Mouse (Mus musculus) E14TG2a.4 (cell line): ENCODE measurements around the gene Ubxn2a.

Source experiments
- H3K27me3 ChIP-seq: 2 replicates; pipeline ENCODE4 v1.6.1; 2014; ENCODE audit warnings: low read length, control low read depth; ENCODE audit not compliant: insufficient read depth
- H3K36me3 ChIP-seq: 2 replicates; pipeline ENCODE4 v1.6.1; 2014; ENCODE audit warnings: low read length, control low read depth; ENCODE audit not compliant: insufficient read depth
- H3K4me1 ChIP-seq: replicated peaks from 2 replicates; pipeline ENCODE4 v1.6.1; 2014; ENCODE audit warnings: low read depth, low read length, control low read depth
- H3K4me3 ChIP-seq: replicated peaks from 2 replicates; pipeline ENCODE4 v1.5.1; 2014; ENCODE audit warnings: mild to moderate bottlenecking, low read length
- H3K9me3 ChIP-seq: 2 replicates; pipeline ENCODE4 v1.6.1; 2014; ENCODE audit warnings: low read length, control low read depth
- CTCF ChIP-seq: conservative IDR thresholded peaks from 2 replicates; pipeline ENCODE4 v1.5.1; 2014; ENCODE audit warnings: low read length
- NANOG ChIP-seq: IDR thresholded peaks from 2 replicates; pipeline ENCODE4 v1.6.1; 2014; ENCODE audit warnings: borderline replicate concordance, low read length, mixed read lengths
- POU5F1 ChIP-seq: IDR thresholded peaks from 2 replicates; pipeline ENCODE4 v1.6.1; 2014; ENCODE audit warnings: low read length, borderline replicate concordance

The Ubxn2a gene

DNA sequence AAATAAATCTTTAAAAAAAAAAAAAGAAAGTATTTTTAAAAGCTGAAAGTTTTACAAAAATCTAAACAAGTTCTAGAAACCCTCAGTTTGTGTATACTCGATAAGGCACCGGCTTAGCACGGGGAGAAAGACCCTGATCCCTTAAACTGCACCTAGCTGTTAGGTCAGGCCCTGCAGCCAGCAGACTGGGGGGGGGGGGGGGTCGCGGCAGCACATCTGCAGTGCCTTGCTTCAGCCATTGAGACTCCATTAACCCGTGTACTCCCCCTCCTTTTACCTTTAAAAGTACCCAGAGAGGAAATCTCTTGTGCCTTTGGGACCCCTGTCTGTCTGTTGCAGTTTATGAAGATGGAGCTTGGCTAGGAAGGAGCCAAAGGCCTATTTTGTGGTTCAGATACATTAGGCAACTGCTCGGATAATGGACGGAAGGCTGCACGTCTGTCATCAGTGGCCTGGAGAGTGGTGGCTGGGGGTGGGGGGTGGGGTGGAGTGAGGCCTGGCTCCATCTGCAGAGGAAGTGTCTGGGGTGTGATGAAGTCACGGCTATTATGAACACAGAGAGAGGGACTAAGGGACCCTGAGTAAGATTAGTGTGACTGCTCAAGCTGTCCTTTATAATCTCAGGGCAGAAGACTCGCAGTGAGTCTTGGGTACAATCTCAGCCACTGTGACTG, 48.1 kb downstream of the Ubxn2a start:
- peaks cover 37% of the 10 kb centered on the region for H3K4me1 ChIP-seq
- no peak for TF ChIP-seq NANOG
- TF ChIP-seq CTCF, result no peak
- TF ChIP-seq POU5F1, result no peak
- H3K27me3 ChIP-seq, result no peaks in the 10 kb centered on the region
- H3K4me3 ChIP-seq, result no peak overlapping the region
- peaks cover 25% of the 10 kb centered on the region for H3K36me3 ChIP-seq
- H3K9me3 ChIP-seq, result peaks cover 3% of the 10 kb centered on the region; the same call in 1 of the 2 replicates

DNA sequence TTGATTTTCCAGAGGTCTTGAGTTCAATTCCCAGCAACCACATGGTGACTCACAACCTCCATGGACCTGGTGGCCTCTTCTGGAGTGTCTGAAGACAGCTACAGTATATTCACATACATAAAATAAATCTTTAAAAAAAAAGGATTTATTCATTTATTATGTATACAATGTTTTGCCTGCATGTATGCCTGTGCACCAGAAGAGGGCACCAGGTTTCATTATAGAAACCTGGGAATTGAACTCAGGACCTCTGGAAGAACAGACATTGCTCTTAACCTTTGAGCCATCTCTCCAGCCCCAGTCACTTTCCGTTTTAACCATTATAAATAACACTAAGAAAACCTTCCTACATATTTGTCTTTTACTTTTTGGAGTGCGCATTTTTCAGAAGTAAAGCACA, 50.7 kb downstream of the Ubxn2a start:
- Histone ChIP-seq H3K4me3 (no peak overlapping the region), H3K9me3 (no peaks in the 10 kb centered on the region), H3K27me3 (no peaks in the 10 kb centered on the region), H3K36me3 (peaks cover 42% of the 10 kb centered on the region), H3K4me1 (peaks cover 35% of the 10 kb centered on the region)
- TF ChIP-seq CTCF (no peak), POU5F1 (no peak), NANOG (no peak)

DNA sequence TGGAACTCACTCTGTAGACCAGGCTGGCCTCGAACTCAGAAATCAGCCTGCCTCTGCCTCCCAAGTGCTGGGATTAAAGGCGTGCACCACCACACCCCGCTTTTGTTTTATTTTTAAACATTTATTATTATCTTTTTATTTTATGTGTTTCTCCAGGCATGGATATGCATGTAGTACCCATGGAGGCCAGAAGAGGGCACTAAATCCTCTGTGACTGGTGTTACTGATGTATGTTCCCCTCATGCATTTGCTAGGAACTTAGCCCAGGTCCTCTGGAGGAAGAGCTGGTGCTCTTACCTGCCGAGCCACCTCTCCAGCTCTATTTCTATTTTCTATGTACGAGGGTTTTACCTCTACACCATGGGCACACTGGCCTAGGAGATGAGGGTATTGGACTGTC, 51.3 kb downstream of the Ubxn2a start:
- H3K4me3 ChIP-seq, result no peak overlapping the region
- TF ChIP-seq CTCF, result peak; percentile 67
- TF ChIP-seq POU5F1, result no peak
- no peak for TF ChIP-seq NANOG
- peaks cover 36% of the 10 kb centered on the region for H3K4me1 ChIP-seq

DNA sequence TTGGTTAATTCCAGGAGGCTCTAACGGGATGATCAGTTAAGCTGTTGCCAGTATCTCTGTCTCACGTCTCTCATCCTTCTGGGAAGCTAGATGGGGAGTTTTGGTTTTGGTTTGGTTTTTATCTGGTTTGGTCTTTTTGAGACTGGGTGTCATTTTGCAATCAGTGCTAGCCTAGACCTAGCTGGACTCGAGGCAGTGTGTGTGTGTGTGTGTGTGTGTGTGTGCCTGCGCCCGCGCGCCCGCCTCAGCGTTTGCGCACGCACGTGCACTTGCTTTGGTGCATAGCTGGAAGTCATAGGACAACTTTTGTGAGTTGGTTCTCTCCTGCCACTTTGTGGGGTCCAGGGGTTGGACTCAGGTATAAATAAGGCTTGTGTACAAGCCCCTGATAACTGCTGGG, 63.8 kb downstream of the Ubxn2a start:
- H3K4me1 ChIP-seq, result peaks cover 44% of the 10 kb centered on the region
- TF ChIP-seq POU5F1 (no peak), NANOG (no peak), CTCF (no peak)
- no peaks in the 10 kb centered on the region for H3K9me3 ChIP-seq

More for the DNA sequence above, 51.3 kb downstream of the Ubxn2a start:
- no peaks in the 10 kb centered on the region for H3K9me3 ChIP-seq
- no peaks in the 10 kb centered on the region for H3K27me3 ChIP-seq
- peaks cover 49% of the 10 kb centered on the region for H3K36me3 ChIP-seq

DNA sequence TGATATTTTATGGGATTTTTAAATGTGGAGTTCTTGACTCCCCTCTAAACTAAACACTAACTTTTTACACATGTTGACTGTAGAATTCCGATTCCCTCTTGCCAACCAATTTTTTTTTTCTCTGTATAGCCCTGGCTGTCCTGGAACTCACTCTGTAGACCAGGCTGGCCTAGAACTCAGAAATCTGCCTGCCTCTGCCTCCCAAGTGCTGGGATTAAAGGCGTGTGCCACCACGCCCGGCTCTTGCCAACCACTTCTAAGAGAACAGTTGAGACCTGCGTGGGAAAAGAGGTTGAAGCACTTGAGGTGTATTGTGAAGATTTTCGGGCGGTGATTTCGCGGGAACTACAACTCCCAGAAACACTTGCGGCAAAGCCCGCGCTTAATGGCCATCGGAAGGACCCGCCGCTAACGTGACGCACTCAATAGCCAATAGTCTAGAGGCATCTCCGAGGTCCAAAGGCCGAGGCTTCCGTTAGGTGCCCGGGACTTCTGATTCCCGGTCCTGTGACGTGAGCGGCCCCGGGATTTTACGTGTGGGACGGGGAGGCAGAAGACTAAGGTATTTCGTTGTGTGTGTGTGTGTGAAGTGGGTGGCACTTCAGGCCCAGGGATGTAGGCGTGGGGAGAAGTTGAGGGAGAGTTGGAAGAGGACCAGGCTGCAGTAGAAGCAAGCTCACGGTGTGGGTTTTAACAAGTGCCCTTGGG, 64.5 kb downstream of the Ubxn2a start, which contains the start of gene Wdcp:
TSS of gene Wdcp (plus strand) at position 414 of the 708 bp plus-strand sequence.
- Histone ChIP-seq H3K27me3 (peaks cover 42% of the 10 kb centered on the region), H3K36me3 (peaks cover 14% of the 10 kb centered on the region; the same call in 1 of the 2 replicates), H3K4me3 (peak within 1 kb of the TSS; percentile 93), H3K9me3 (no peaks in the 10 kb centered on the region), H3K4me1 (peaks cover 44% of the 10 kb centered on the region)
- TF ChIP-seq CTCF, result no peak
- no peak for TF ChIP-seq POU5F1
- no peak for TF ChIP-seq NANOG

More for the DNA sequence above, 63.8 kb downstream of the Ubxn2a start:
- peaks cover 39% of the 10 kb centered on the region for H3K27me3 ChIP-seq
- H3K36me3 ChIP-seq, result peaks cover 20% of the 10 kb centered on the region
- H3K4me3 ChIP-seq, result peak overlapping the region; percentile 93

DNA sequence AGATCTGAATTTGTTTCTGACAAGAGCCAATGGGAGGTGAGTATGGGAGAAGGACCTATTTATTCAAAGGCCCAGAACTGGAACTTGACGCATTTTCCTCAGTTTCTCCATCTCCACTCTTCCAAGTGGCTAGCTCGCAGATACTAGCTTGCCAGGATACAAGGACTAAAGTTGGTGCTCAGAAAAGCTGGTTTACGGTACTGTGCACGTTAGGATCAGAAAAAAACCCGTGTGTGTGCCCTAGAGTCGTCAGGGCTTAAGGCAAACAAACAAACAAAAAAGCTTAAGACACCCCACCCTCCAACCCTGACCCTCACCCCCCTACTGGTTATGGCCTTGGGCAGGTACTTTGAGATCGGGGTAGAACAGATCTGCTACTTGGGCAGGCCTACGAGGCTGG, 65.0 kb downstream of the Ubxn2a start:
- Histone ChIP-seq H3K27me3 (peaks cover 42% of the 10 kb centered on the region), H3K9me3 (no peaks in the 10 kb centered on the region), H3K4me1 (peaks cover 44% of the 10 kb centered on the region), H3K36me3 (peaks cover 18% of the 10 kb centered on the region; the same call in 1 of the 2 replicates), H3K4me3 (peak overlapping the region; percentile 93)
- TF ChIP-seq NANOG (no peak), CTCF (no peak)

DNA sequence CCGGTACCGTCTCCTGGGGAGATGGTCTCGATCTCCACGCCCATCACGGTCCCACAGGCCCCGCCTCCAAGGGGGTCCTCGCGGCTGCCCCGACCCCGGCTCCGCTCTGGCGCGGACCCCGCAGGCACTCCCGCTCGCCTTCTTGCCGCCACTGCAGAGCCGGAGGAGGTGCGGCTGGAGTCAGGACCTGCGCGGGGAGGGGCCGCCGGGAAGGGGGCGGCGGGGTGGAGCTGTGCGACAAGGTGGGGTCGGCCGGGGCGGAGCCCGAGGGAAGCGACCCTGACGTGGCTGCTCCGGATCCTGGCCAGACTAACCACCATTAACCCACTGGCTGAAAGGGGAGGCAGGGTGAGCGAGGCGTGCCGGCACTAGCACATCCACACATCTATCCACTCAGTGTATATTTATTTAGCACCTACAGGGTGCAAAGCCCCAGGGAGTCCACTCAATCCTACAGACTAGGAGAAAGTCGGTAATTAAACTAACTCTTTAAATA, 66.1 kb downstream of the Ubxn2a start, which contains the start of gene Fkbp1b:
TSS of gene Fkbp1b (minus strand) at position 200 of the 496 bp plus-strand sequence.
- H3K27me3 ChIP-seq, result peaks cover 42% of the 10 kb centered on the region
- peaks cover 16% of the 10 kb centered on the region for H3K36me3 ChIP-seq
- H3K4me1 ChIP-seq, result peaks cover 44% of the 10 kb centered on the region
- peak within 1 kb of the TSS; percentile 93 for H3K4me3 ChIP-seq
- TF ChIP-seq CTCF, result no peak
- no peak for TF ChIP-seq NANOG
- no peak for TF ChIP-seq POU5F1
- no peaks in the 10 kb centered on the region for H3K9me3 ChIP-seq

DNA sequence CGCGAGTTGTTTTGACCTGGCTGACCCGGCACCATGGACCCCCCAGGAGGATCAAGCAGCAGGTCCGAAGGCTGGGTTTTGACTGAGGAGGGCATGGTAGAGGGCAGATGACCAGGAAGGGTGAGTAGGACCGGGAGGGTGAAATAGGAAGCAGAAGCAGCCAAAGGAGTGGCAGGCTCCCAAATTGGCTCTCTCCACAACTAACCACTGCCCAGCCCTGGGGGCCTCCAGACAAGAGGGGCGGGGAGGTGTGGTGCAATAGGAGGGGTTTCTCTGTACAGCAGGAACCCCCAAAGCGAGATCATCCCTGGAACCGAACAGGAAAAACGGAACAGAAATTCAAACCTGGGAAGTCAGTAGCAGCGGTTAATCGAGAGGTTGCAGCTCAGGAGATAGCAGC, 66.8 kb downstream of the Ubxn2a start:
- Histone ChIP-seq H3K4me1 (peaks cover 44% of the 10 kb centered on the region), H3K4me3 (peak overlapping the region; percentile 93)
- no peak for TF ChIP-seq NANOG
- TF ChIP-seq CTCF, result no peak
- TF ChIP-seq POU5F1, result no peak

DNA sequence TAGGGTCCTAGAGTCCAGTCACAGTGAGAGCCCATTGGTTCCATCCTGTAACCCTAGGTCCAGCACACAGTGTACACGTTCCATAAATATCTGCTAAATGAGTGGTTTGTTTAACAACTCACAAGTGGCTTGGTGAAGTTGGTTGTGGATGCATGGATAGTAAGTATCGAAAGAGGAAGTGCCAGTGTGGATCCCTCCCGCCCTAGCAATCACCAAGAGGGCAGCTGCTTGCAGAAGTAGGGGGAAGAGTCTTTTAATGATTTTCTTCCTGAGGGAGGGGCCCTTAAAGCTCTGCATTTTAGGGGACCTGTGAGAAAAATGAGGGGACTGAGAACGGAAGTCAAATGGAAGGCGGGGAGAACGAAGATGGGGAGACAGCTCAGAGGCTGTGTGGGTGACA, 67.5 kb downstream of the Ubxn2a start:
- Histone ChIP-seq H3K4me3 (peak overlapping the region; percentile 93), H3K4me1 (peaks cover 41% of the 10 kb centered on the region), H3K36me3 (peaks cover 10% of the 10 kb centered on the region), H3K27me3 (peaks cover 42% of the 10 kb centered on the region), H3K9me3 (no peaks in the 10 kb centered on the region)
- TF ChIP-seq NANOG (no peak), CTCF (no peak), POU5F1 (no peak)

More for the DNA sequence above, 66.8 kb downstream of the Ubxn2a start:
- Histone ChIP-seq H3K9me3 (no peaks in the 10 kb centered on the region), H3K36me3 (peaks cover 10% of the 10 kb centered on the region), H3K27me3 (peaks cover 42% of the 10 kb centered on the region)
